8 mouse cellular contexts compared by ENCODE assay signal in genomic region chr7:118115877-118116568, GRCm38 (mm10). TPM values are rescaled to one million over a fixed set of nuclear protein-coding genes. Genes with fewer than 3 reads are reported as not detected.
DNase-seq lines count a peak whose midpoint lies in the region; ATAC-seq and TF ChIP-seq lines count a peak whose summit lies in the region.

Gene Rps15a (minus strand): TSS chr7:118116188.

- under 1% methylated on average over 40 of the region's 40 CpGs for WGBS in forebrain, embryonic 11.5 days
- under 1% methylated on average over 40 of the region's 40 CpGs for WGBS in heart, embryonic 16.5 days
- WGBS in liver, embryonic 15.5 days (ENCODE audit: insufficient replicate concordance), result under 1% methylated on average over 40 of the region's 40 CpGs
- under 1% methylated on average over 40 of the region's 40 CpGs for WGBS in neural tube, embryonic 12.5 days

- H3K79me2 ChIP-seq in CH12.LX (replicated peaks; ENCODE audit: control insufficient read depth, extremely low read depth, insufficient read depth, poor library complexity, severe bottlenecking), result peaks cover 49% of the 10 kb centered on the region

- dilution Hi-C loops in CH12.LX (cut with MboI; ENCODE audit: extremely low pct_ligation_motif_present, extremely low pct_unique_long_range_greater_than_20kb, low sequenced_read_pairs), result no loop called here

- ATAC-seq in forebrain, embryonic 11.5 days (replicated peaks; ENCODE audit: low FRiP score), result peak; percentile 80
- ATAC-seq in heart, embryonic 16.5 days (replicated peaks; ENCODE audit: extremely low read depth, insufficient read depth, low FRiP score), result peak; percentile 74
- peak; percentile 78 for ATAC-seq in liver, embryonic 15.5 days (ENCODE audit: insufficient read depth)
- peak; percentile 84 for ATAC-seq in neural tube, embryonic 12.5 days (ENCODE audit: low FRiP score, low read depth)

- TF ChIP-seq RAD21 in CH12.LX (IDR thresholded peaks at IDR 0.05; ENCODE audit: low read depth, low read length), result no peak

- peaks cover 58 to 76% of the 10 kb centered on the region in 2 experiments for H3K36me3 ChIP-seq in CH12.LX (replicated peaks in 1 of 2; ENCODE audit: control insufficient read depth in 1 of 2, insufficient read depth in 1 of 2, low read length in 1 of 2)
- H3K36me3 ChIP-seq in forebrain, embryonic 11.5 days (ENCODE audit: control insufficient read depth, insufficient read depth, low read length), result peaks cover 35% of the 10 kb centered on the region; the same call in 1 of the 2 replicates
- H3K36me3 ChIP-seq in heart, embryonic 16.5 days (ENCODE audit: control insufficient read depth, insufficient read depth), result peaks cover 46% of the 10 kb centered on the region
- peaks cover 71% of the 10 kb centered on the region for H3K36me3 ChIP-seq in liver, embryonic 15.5 days (replicated peaks)
- H3K36me3 ChIP-seq in neural tube, embryonic 12.5 days, result peaks cover 60% of the 10 kb centered on the region

- H3K9ac ChIP-seq in CH12.LX (ENCODE audit: insufficient read depth, low read depth), result peak within 1 kb of the TSS; percentile 89
- H3K9ac ChIP-seq in forebrain, embryonic 11.5 days (ENCODE audit: low read length), result peak within 1 kb of the TSS; percentile 99
- H3K9ac ChIP-seq in heart, embryonic 16.5 days (ENCODE audit: low read length), result peak within 1 kb of the TSS; percentile 97
- H3K9ac ChIP-seq in liver, embryonic 15.5 days, result peak within 1 kb of the TSS; percentile 87
- H3K9ac ChIP-seq in neural tube, embryonic 12.5 days, result peak within 1 kb of the TSS; percentile 98

- no peak for TF ChIP-seq CTCF in CH12.LX (conservative IDR thresholded peaks at IDR 0.05 in 1 of 2, IDR thresholded peaks at IDR 0.05 in 1 of 2; ENCODE audit: low read depth in 2 of 2, low read length in 2 of 2)

- peak within 1 kb of the TSS; percentile 83 to 90 (median 85) for H3K4me3 ChIP-seq in CH12.LX (replicated peaks in 1 of 3; ENCODE audit: low read depth in 2 of 3, low read length in 2 of 3, poor library complexity in 1 of 3)
- H3K4me3 ChIP-seq in forebrain, embryonic 11.5 days (ENCODE audit: low read depth, low read length), result peak within 1 kb of the TSS; percentile 98
- H3K4me3 ChIP-seq in heart, embryonic 16.5 days (ENCODE audit: low read length), result peak within 1 kb of the TSS; percentile 89
- H3K4me3 ChIP-seq in liver, embryonic 15.5 days (replicated peaks), result peak within 1 kb of the TSS; percentile 81
- peak within 1 kb of the TSS; percentile 95 for H3K4me3 ChIP-seq in neural tube, embryonic 12.5 days

- in situ Hi-C loops in CH12.LX (cut with MboI; ENCODE audit: low pct_ligation_motif_present, low pct_unique_long_range_greater_than_20kb, low sequenced_read_pairs), result loop anchor here (25.0 kb wide), 2 partner anchors 629 to 704 kb away; no protein-coding TSS in a partner anchor

- peak within 1 kb of the TSS; percentile 97 for H3K4me2 ChIP-seq in CH12.LX (ENCODE audit: insufficient read depth, low read depth, poor library complexity, severe bottlenecking)
- peak within 1 kb of the TSS; percentile 68 for H3K4me2 ChIP-seq in forebrain, embryonic 11.5 days (ENCODE audit: low read depth, low read length, severe bottlenecking)
- peak within 1 kb of the TSS; percentile 91 for H3K4me2 ChIP-seq in heart, embryonic 16.5 days (ENCODE audit: low read depth, low read length)
- H3K4me2 ChIP-seq in liver, embryonic 15.5 days, result peak within 1 kb of the TSS; percentile 85
- peak within 1 kb of the TSS; percentile 92 for H3K4me2 ChIP-seq in neural tube, embryonic 12.5 days (replicated peaks)

- peak within 1 kb of the TSS; percentile 85 for H3K27ac ChIP-seq in CH12.LX (ENCODE audit: insufficient read depth, low read depth)
- H3K27ac ChIP-seq in forebrain, embryonic 11.5 days (ENCODE audit: low read depth, low read length), result peak within 1 kb of the TSS; percentile 73
- H3K27ac ChIP-seq in heart, embryonic 16.5 days (ENCODE audit: low read length), result peak within 1 kb of the TSS; percentile 81
- peak within 1 kb of the TSS; percentile 85 for H3K27ac ChIP-seq in liver, embryonic 15.5 days (replicated peaks)
- peak within 1 kb of the TSS; percentile 81 for H3K27ac ChIP-seq in neural tube, embryonic 12.5 days

- no peaks in the 10 kb centered on the region for H3K27me3 ChIP-seq in CH12.LX (replicated peaks)
- no peaks in the 10 kb centered on the region for H3K27me3 ChIP-seq in forebrain, embryonic 11.5 days (ENCODE audit: control insufficient read depth, insufficient read depth, low read length)
- no peaks in the 10 kb centered on the region for H3K27me3 ChIP-seq in heart, embryonic 16.5 days (ENCODE audit: control insufficient read depth, insufficient read depth, low read length)
- H3K27me3 ChIP-seq in liver, embryonic 15.5 days, result no peaks in the 10 kb centered on the region
- H3K27me3 ChIP-seq in neural tube, embryonic 12.5 days (replicated peaks), result no peaks in the 10 kb centered on the region

- no peak for TF ChIP-seq EP300 in CH12.LX (IDR thresholded peaks at IDR 0.05; ENCODE audit: low read length)

- no peaks in the 10 kb centered on the region for H3K9me3 ChIP-seq in CH12.LX (replicated peaks; ENCODE audit: low read length)
- no peaks in the 10 kb centered on the region for H3K9me3 ChIP-seq in forebrain, embryonic 11.5 days (ENCODE audit: control insufficient read depth, low read length)
- no peaks in the 10 kb centered on the region for H3K9me3 ChIP-seq in heart, embryonic 16.5 days (replicated peaks; ENCODE audit: control insufficient read depth, low read length)
- no peaks in the 10 kb centered on the region for H3K9me3 ChIP-seq in liver, embryonic 15.5 days (replicated peaks)
- no peaks in the 10 kb centered on the region for H3K9me3 ChIP-seq in neural tube, embryonic 12.5 days

- peak; percentile 99 for TF ChIP-seq POLR2A in CH12.LX (IDR thresholded peaks at IDR 0.05; ENCODE audit: low read depth, low read length)

- H3K4me1 ChIP-seq in CH12.LX (ENCODE audit: control insufficient read depth in 1 of 2, insufficient read depth in 2 of 2), result peaks cover 11 to 55% of the 10 kb centered on the region in 2 experiments
- H3K4me1 ChIP-seq in forebrain, embryonic 11.5 days (replicated peaks; ENCODE audit: control insufficient read depth, insufficient read depth, low read length), result peaks cover 13% of the 10 kb centered on the region; the same call in 1 of the 2 replicates
- H3K4me1 ChIP-seq in heart, embryonic 16.5 days (ENCODE audit: control insufficient read depth, insufficient read depth, low read length), result peaks cover 38% of the 10 kb centered on the region
- peaks cover 76% of the 10 kb centered on the region for H3K4me1 ChIP-seq in liver, embryonic 15.5 days (replicated peaks)
- H3K4me1 ChIP-seq in neural tube, embryonic 12.5 days, result peaks cover 47% of the 10 kb centered on the region

- DNase-seq in CH12.LX (ENCODE audit: extremely low read depth), result peak; percentile 98
- peak; percentile 95 for DNase-seq in c-Kit-positive CD71-positive TER-119-negative erythroid progenitor cells, embryonic 14.5 days (ENCODE audit: low read depth)
- peak; percentile 96 for DNase-seq in forebrain, embryonic 11.5 days (ENCODE audit: low spot score)
- peak; percentile 96 to 98 for DNase-seq in kidney, postnatal 36 days
- DNase-seq in telencephalon, adult 2 months (ENCODE audit: low read depth, low spot score), result peak; percentile 96

TF ChIP-seq in CH12.LX, 34 proteins besides CTCF, POLR2A, EP300 and RAD21 (continues in another document):
- TF ChIP-seq CHD2 (IDR thresholded peaks at IDR 0.05; ENCODE audit: low read length) (peak; percentile 100), RCOR1 (conservative IDR thresholded peaks at IDR 0.05; ENCODE audit: low read depth, low read length) (no peak), PAX5 (IDR thresholded peaks at IDR 0.05; ENCODE audit: low read length) (no peak), MYC (IDR thresholded peaks at IDR 0.05; ENCODE audit: low read depth, low read length) (peak; percentile 99), TBP (conservative IDR thresholded peaks at IDR 0.05; ENCODE audit: low read depth, low read length) (peak; percentile 98), IRF4 (IDR thresholded peaks at IDR 0.05; ENCODE audit: low read depth, low read length) (no peak; the same call in none of the 2 replicates), NRF1 (IDR thresholded peaks at IDR 0.05; ENCODE audit: low read depth, low read length) (peak; percentile 60), ETS1 (conservative IDR thresholded peaks at IDR 0.05; ENCODE audit: low read depth, low read length) (no peak), HCFC1 (IDR thresholded peaks at IDR 0.05; ENCODE audit: low read depth, low read length) (peak; percentile 89), GABPA (IDR thresholded peaks at IDR 0.05; ENCODE audit: insufficient replicate concordance, low read depth, low read length) (no peak), ELF1 (IDR thresholded peaks at IDR 0.05; ENCODE audit: low read depth, low read length) (peak; percentile 74), UBTF (IDR thresholded peaks at IDR 0.05; ENCODE audit: low read depth, low read length) (peak; percentile 52; the same call in 1 of the 2 replicates), KAT2A (IDR thresholded peaks at IDR 0.05; ENCODE audit: insufficient replicate concordance, low read length) (peak; percentile 93), ZNF384 (IDR thresholded peaks at IDR 0.05; ENCODE audit: low read depth, low read length) (peak; percentile 99), JUND (conservative IDR thresholded peaks at IDR 0.05; ENCODE audit: low read depth, low read length) (no peak), BHLHE40 (IDR thresholded peaks at IDR 0.05; ENCODE audit: low read depth, low read length) (no peak), MEF2A (IDR thresholded peaks at IDR 0.05; ENCODE audit: borderline replicate concordance, low read depth, low read length) (peak; percentile 39), SIN3A (IDR thresholded peaks at IDR 0.05; ENCODE audit: low read length) (peak; percentile 63), ZC3H11A (IDR thresholded peaks at IDR 0.05; ENCODE audit: low read depth, low read length) (no peak), MAZ (IDR thresholded peaks at IDR 0.05; ENCODE audit: low read depth, low read length) (peak; percentile 87), MXI1 (IDR thresholded peaks at IDR 0.05; ENCODE audit: low read depth, low read length) (peak; percentile 92), SMC3 (IDR thresholded peaks at IDR 0.05; ENCODE audit: low read depth, low read length) (no peak), ZKSCAN1 (IDR thresholded peaks at IDR 0.05; ENCODE audit: borderline replicate concordance, low read depth, low read length) (no peak)

RNA-seq across cellular contexts. Expression of gene Rps15a, which starts in this region (rescaled TPM):
- total RNA-seq in CH12.LX (2012; rRNA removed) (2,766 and 3,118 TPM in 2 replicates), CH12.LX (2014; rRNA removed) (2,652 and 2,996 TPM in 2 replicates)
- polyA plus RNA-seq in CH12.LX (2012; ENCODE audit: insufficient read length, low read depth), result 774 and 1,002 TPM in 2 replicates
- polyA plus RNA-seq in forebrain, embryonic 11.5 days (2014; fragmentation: Nextera tagmentation; extraction: Ambion mirVana), result 574 and 627 TPM in 2 replicates
- polyA plus RNA-seq in heart, embryonic 16.5 days (2015; fragmentation: Nextera tagmentation; extraction: Ambion mirVana), result 365 and 393 TPM in 2 replicates
- polyA plus RNA-seq in liver, embryonic 15.5 days (2015; fragmentation: Nextera tagmentation; extraction: Ambion mirVana), result 326 and 394 TPM in 2 replicates
- polyA plus RNA-seq in neural tube, embryonic 12.5 days (2016; fragmentation: Nextera tagmentation; extraction: Ambion mirVana), result 496 and 504 TPM in 2 replicates

Comparison
In these comparisons a context has a peak if more than half of its experiments do, and no peak if none do; other contexts are left out.
1. Peak in every context shown above with its lines: DNase-seq, ATAC-seq, H3K4me3 ChIP-seq and H3K27ac ChIP-seq.